ENCODE assay signal across 8 mouse cellular contexts in the genomic region with DNA sequence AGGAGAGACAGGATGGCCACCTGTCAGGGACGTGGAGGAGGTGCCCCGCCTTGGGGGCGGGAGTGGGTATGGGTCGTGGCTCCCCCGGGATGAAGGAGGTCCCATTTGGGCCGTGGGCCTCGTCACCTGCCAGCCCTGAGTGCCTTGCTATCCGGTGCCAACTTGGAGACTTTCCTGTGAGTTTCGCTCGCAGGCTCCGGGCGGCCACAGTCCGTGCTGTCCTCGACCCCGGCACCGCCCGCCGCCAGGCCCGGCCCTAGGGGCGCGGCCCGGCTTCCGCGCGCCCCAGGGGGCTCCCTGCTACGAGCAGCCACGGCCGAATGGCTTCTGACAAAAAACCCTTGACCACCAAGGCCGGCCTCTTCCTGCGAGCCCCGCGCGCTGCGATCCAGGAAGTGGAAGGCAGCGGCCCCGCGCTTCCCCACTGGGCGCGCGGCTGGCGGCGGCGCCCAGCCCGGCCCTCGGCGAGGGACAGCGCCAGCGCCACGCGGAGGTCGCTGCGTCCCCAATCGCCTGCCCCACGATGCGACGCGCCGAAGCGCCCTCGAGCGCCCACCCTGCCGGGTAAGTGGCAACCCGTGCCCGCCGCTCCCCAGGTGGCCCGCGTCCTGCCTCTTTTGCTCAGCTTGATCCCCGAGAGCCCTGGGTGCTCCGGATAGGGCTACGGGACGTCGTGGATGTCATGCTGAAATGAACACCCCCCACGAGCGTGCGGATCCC. TPM values are rescaled to one million over a fixed set of nuclear protein-coding genes. Genes with fewer than 3 reads are reported as not detected.
DNase-seq lines count a peak whose midpoint lies in the region; ATAC-seq and TF ChIP-seq lines count a peak whose summit lies in the region.

A gene (plus strand): TSS at position 286 of the 720 bp plus-strand sequence.

- peak; percentile 69 for ATAC-seq in intestine, postnatal 0 days
- ATAC-seq in neural tube, embryonic 12.5 days (ENCODE audit: low FRiP score, low read depth): peak; percentile 31

- peak within 1 kb of the TSS; percentile 75 for H3K27ac ChIP-seq in layer of hippocampus, adult 2 months
- H3K27ac ChIP-seq in heart, adult 2 months: peak within 1 kb of the TSS; percentile 96
- H3K27ac ChIP-seq in intestine, postnatal 0 days (ENCODE audit: low read depth, low read length): peak within 1 kb of the TSS; percentile 83
- H3K27ac ChIP-seq in neural tube, embryonic 12.5 days: no peak within 1 kb of the TSS

- peak within 1 kb of the TSS; percentile 52 for H3K4me3 ChIP-seq in layer of hippocampus, adult 2 months
- H3K4me3 ChIP-seq in heart, adult 2 months: peak within 1 kb of the TSS; percentile 69
- peak within 1 kb of the TSS; percentile 67 for H3K4me3 ChIP-seq in intestine, postnatal 0 days (ENCODE audit: low read depth, low read length)
- peak within 1 kb of the TSS; percentile 51 for H3K4me3 ChIP-seq in neural tube, embryonic 12.5 days

- H3K4me1 ChIP-seq in heart, adult 2 months (ENCODE audit: control insufficient read depth, insufficient read depth, low read length): peaks cover 10% of the 10 kb centered on the region
- H3K4me1 ChIP-seq in intestine, postnatal 0 days (replicated peaks; ENCODE audit: control insufficient read depth, insufficient read depth, low read length): peaks cover 6% of the 10 kb centered on the region
- peaks cover 36% of the 10 kb centered on the region for H3K4me1 ChIP-seq in neural tube, embryonic 12.5 days

- intact Hi-C loops in heart, adult 2 months (cut with DNase I): loop anchor here (2.0 kb wide), 1 partner anchor 26 kb away; no protein-coding TSS in a partner anchor

- H3K9ac ChIP-seq in heart, adult 2 months (ENCODE audit: low read depth, low read length): peak within 1 kb of the TSS; percentile 95
- peak within 1 kb of the TSS; percentile 82 for H3K9ac ChIP-seq in intestine, postnatal 0 days (ENCODE audit: low read depth, low read length)
- H3K9ac ChIP-seq in neural tube, embryonic 12.5 days: peak within 1 kb of the TSS; percentile 73

- 2% methylated on average over 75 of the region's 75 CpGs for WGBS in heart, adult 2 months
- WGBS in intestine, postnatal 0 days: under 1% methylated on average over 74 of the region's 75 CpGs
- under 1% methylated on average over 75 of the region's 75 CpGs for whole genome bisulfite sequencing in neural tube, embryonic 12.5 days

- H3K36me3 ChIP-seq in heart, adult 2 months (ENCODE audit: control insufficient read depth, insufficient read depth, low read length): peaks cover 2% of the 10 kb centered on the region
- H3K36me3 ChIP-seq in intestine, postnatal 0 days (ENCODE audit: control insufficient read depth, insufficient read depth): no peaks in the 10 kb centered on the region
- no peaks in the 10 kb centered on the region for H3K36me3 ChIP-seq in neural tube, embryonic 12.5 days

- peak; percentile 36 for TF ChIP-seq CTCF in layer of hippocampus, adult 2 months (conservative IDR thresholded peaks at IDR 0.05)
- peak; percentile 49 for TF ChIP-seq CTCF in heart, adult 2 months (IDR thresholded peaks at IDR 0.05)
- TF ChIP-seq CTCF in intestine, postnatal 0 days (IDR thresholded peaks at IDR 0.05; ENCODE audit: low read depth): peak; percentile 25; the same call in 1 of the 2 replicates

- H3K79me2 ChIP-seq in heart, adult 2 months (replicated peaks; ENCODE audit: control insufficient read depth, insufficient read depth, low read length): no peaks in the 10 kb centered on the region

- no peaks in the 10 kb centered on the region; the same call in 1 of the 2 replicates for H3K9me3 ChIP-seq in intestine, postnatal 0 days (ENCODE audit: control insufficient read depth)
- no peaks in the 10 kb centered on the region for H3K9me3 ChIP-seq in neural tube, embryonic 12.5 days

- DNase-seq in layer of hippocampus, adult 2 months (ENCODE audit: low spot score in 2 of 2): no peak
- DNase-seq in layer of hippocampus, adult 9-11 months: no peak
- peak; percentile 66 for DNase-seq in embryo, embryonic 11 days
- peak; percentile 84 to 87 for DNase-seq in heart, adult 2 months
- peak; percentile 83 to 89 for DNase-seq in lung, adult 18-20 months
- peak; percentile 76 for DNase-seq in thymus, postnatal 14 days

- no peak for TF ChIP-seq EP300 in heart, adult 2 months (IDR thresholded peaks at IDR 0.05; ENCODE audit: insufficient read depth, low read depth, low read length)

- no peaks in the 10 kb centered on the region for H3K27me3 ChIP-seq in heart, adult 2 months (ENCODE audit: control insufficient read depth, insufficient read depth, low read length)
- H3K27me3 ChIP-seq in intestine, postnatal 0 days (replicated peaks; ENCODE audit: control insufficient read depth, insufficient read depth, low read length): no peaks in the 10 kb centered on the region
- peaks cover 7% of the 10 kb centered on the region; the same call in 1 of the 2 replicates for H3K27me3 ChIP-seq in neural tube, embryonic 12.5 days (replicated peaks)

- H3K4me2 ChIP-seq in intestine, postnatal 0 days (replicated peaks; ENCODE audit: low read depth): peak within 1 kb of the TSS; percentile 98
- peak within 1 kb of the TSS; percentile 95 for H3K4me2 ChIP-seq in neural tube, embryonic 12.5 days (replicated peaks)

- TF ChIP-seq POLR2A in heart, adult 2 months (IDR thresholded peaks at IDR 0.05; ENCODE audit: insufficient read depth, low read depth, low read length): no peak

RNA-seq across cellular contexts. Expression of the gene that starts here (rescaled TPM):
- 1 to 10 TPM; 3.2 to 4.3 TPM for total RNA-seq in layer of hippocampus, adult 2 months (2021)
- total RNA-seq in heart, adult 2 months (2021): 10 to 100 TPM; 14.7 to 25.3 TPM
- polyA plus RNA-seq in heart, adult 2 months (2012; rRNA removed): 6.1 and 10.3 TPM in 2 replicates
- polyA plus RNA-seq in intestine, postnatal 0 days (2015; fragmentation: Nextera tagmentation; extraction: Ambion mirVana): 8.8 and 10.5 TPM in 2 replicates
- 4.0 and 5.6 TPM in 2 replicates for polyA plus RNA-seq in neural tube, embryonic 12.5 days (2016; fragmentation: Nextera tagmentation; extraction: Ambion mirVana)

Comparison
In these comparisons a context has a peak if more than half of its experiments do, and no peak if none do; other contexts are left out.
1. DNase-seq: peak in embryo, embryonic 11 days (single experiment), heart, adult 2 months (2 of 2), lung, adult 18-20 months (2 of 2) and thymus, postnatal 14 days (single experiment); none in layer of hippocampus, adult 2 months (0 of 2) and layer of hippocampus, adult 9-11 months (single experiment).
2. Peak in every context shown above with its lines, with median percentiles within 50 percentile points of each other: H3K4me3 ChIP-seq, CTCF ChIP-seq and H3K9ac ChIP-seq.